Mouse (Mus musculus) heart, embryonic 14.5 days (tissue): ENCODE data around the gene Olfr509. TPM values are rescaled to one million over a fixed set of nuclear protein-coding genes. Genes with fewer than 3 reads are reported as not detected.
"Not testable (repeated sequence)": the region's sequence is repeated elsewhere in the genome, so short reads cannot be mapped to it uniquely, and the experiment has no call there.

ENCODE experiments used
- ATAC-seq: fragments of 200-750 bp; cut with Nextera tagmentation; 2 replicates; pipeline ENCODE4 v1.8.0; 2017; ENCODE audit warnings: low read depth, moderate TSS enrichment; ENCODE audit not compliant: insufficient number of reproducible peaks, insufficient read depth, low FRiP score
- H3K27ac ChIP-seq, 2 experiments: fragments of 200-500 bp in 1 of 2; fragments of 300-500 bp in 1 of 2; sonication (generic) in 1 of 2; replicated peaks in 1 of 2; 2 replicates each; pipeline ENCODE4 v1.5.1; 2012 to 2014; ENCODE audit warnings: low read depth in 2 of 2, low read length in 2 of 2, control low read depth in 1 of 2, mild to moderate bottlenecking in 1 of 2, mixed read lengths in 1 of 2; ENCODE audit not compliant: control insufficient read depth in 1 of 2, insufficient read depth in 1 of 2
- H3K27me3 ChIP-seq: fragments of 300-500 bp; sonication (generic); 2 replicates; pipeline ENCODE4 v1.6.1; 2014; ENCODE audit warnings: mild to moderate bottlenecking, low read length, control low read depth; ENCODE audit not compliant: control insufficient read depth, insufficient read depth
- H3K36me3 ChIP-seq: fragments of 300-500 bp; sonication (generic); 2 replicates; pipeline ENCODE4 v1.6.1; 2014; ENCODE audit warnings: mild to moderate bottlenecking, control low read depth, low read length, mixed read lengths; ENCODE audit not compliant: control insufficient read depth, insufficient read depth
- H3K4me1 ChIP-seq, 2 experiments: fragments of 200-500 bp in 1 of 2; fragments of 300-500 bp in 1 of 2; sonication (generic) in 1 of 2; 2 replicates each; pipeline ENCODE4 v1.6.1; 2012 to 2014; ENCODE audit warnings: low read length in 2 of 2, control low read depth in 1 of 2, mixed read lengths in 1 of 2; ENCODE audit not compliant: control insufficient read depth in 2 of 2, insufficient read depth in 2 of 2
- H3K4me2 ChIP-seq: fragments of 300-500 bp; sonication (generic); 2 replicates; pipeline ENCODE4 v1.6.1; 2014; ENCODE audit warnings: mild to moderate bottlenecking, low read length
- H3K4me3 ChIP-seq, 2 experiments: fragments of 200-500 bp in 1 of 2; fragments of 300-500 bp in 1 of 2; sonication (generic) in 1 of 2; 2 replicates each; pipeline ENCODE4 v1.5.1; 2012 to 2014; ENCODE audit warnings: low read length in 2 of 2, mild to moderate bottlenecking in 2 of 2, control low read depth in 1 of 2, low read depth in 1 of 2, moderate library complexity in 1 of 2; ENCODE audit not compliant: control insufficient read depth in 1 of 2, insufficient read depth in 1 of 2
- H3K9ac ChIP-seq: fragments of 300-500 bp; sonication (generic); 2 replicates; pipeline ENCODE4 v1.6.1; 2014; ENCODE audit warnings: mild to moderate bottlenecking, low read length
- H3K9me3 ChIP-seq: fragments of 300-500 bp; sonication (generic); 2 replicates; pipeline ENCODE4 v1.6.1; 2016; ENCODE audit warnings: low read length, control low read depth; ENCODE audit not compliant: control insufficient read depth
- WGBS: fragments of 180-500 bp; shearing (Covaris S2); extraction: QIAGEN DNeasy Blood & Tissue Kit; methylation state at CpG from one replicate; pipeline ENCODE4 v1.1.7; 2014; 5-methylcytosine and 5-hydroxymethylcytosine counted together
- polyA plus RNA-seq: library from polyadenylated mRNA; unstranded; fragments of >200 nt; fragmentation: Nextera tagmentation; extraction: Ambion mirVana; gene quantifications from 2 replicates; pipeline ENCODE4 v1.2.1, GENCODE M21; 2014

Olfr509 gene
- polyA plus RNA-seq, 1 experiment from 2014 or later: not detected

DNA sequence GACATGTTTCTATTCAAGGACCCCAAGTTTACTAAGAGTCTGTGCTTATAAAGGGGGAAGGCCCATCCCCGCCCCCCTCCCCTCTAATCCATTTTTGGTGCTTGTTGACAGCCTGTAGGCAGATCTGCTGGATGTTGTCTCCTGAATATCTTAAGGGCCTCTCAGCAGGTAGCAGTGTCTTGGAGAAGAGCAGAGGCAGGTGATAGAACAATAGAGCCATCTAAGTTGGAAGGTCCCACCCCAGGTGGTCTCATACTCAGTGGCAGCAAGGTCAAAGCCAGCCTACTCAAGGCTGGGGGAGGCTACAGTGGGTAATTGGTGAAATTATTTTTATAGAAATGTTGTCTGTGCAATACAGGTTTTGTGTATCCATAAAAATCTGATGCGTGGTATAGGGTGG is 37.6 kb downstream of the Olfr509 start:
- Histone ChIP-seq H3K27me3 (no peaks in the 10 kb centered on the region), H3K9ac (no peak overlapping the region), H3K9me3 (no peaks in the 10 kb centered on the region), H3K36me3 (no peaks in the 10 kb centered on the region), H3K27ac (no peak overlapping the region), H3K4me1 (no peaks in the 10 kb centered on the region), H3K4me2 (no peak overlapping the region), H3K4me3 (no peak overlapping the region)
- no peak for ATAC-seq
- WGBS: 68% methylated on average over 2 of the region's 2 CpGs

GRCm38 (mm10) chr7:108610487-108610886 is 41.2 kb downstream of the Olfr509 start, which contains the start of gene Olfr506:
Olfr506 (plus strand) TSS chr7:108610787.
- Histone ChIP-seq H3K9me3 (no peaks in the 10 kb centered on the region), H3K27me3 (no peaks in the 10 kb centered on the region), H3K4me2 (no peak within 1 kb of the TSS), H3K4me3 (no peak within 1 kb of the TSS), H3K4me1 (no peaks in the 10 kb centered on the region), H3K27ac (no peak within 1 kb of the TSS), H3K36me3 (no peaks in the 10 kb centered on the region), H3K9ac (no peak within 1 kb of the TSS)
- ATAC-seq: no peak

GRCm38 (mm10) chr7:108601916-108602315 is 49.8 kb downstream of the Olfr509 start:
- H3K4me3 ChIP-seq, H3K27ac ChIP-seq, H3K27me3 ChIP-seq, H3K4me1 ChIP-seq, H3K9me3 ChIP-seq, H3K4me2 ChIP-seq, H3K9ac ChIP-seq, ATAC-seq, H3K36me3 ChIP-seq: not testable (repeated sequence)
- 72% methylated on average over 3 of the region's 3 CpGs for WGBS

Other genes starting within 250 kb of the Olfr509 start
- gene Olfr497, start 231.5 kb downstream of the Olfr509 start, polyA plus RNA-seq: not detected in 2 replicates
- gene Olfr498, start 186.6 kb downstream of the Olfr509 start, polyA plus RNA-seq: not detected in 2 replicates
- gene Olfr502, start 126.8 kb downstream of the Olfr509 start, polyA plus RNA-seq: not detected in 2 replicates
- gene Olfr503, start 107.4 kb downstream of the Olfr509 start, polyA plus RNA-seq: not detected in 2 replicates
- gene Olfr504, start 86.1 kb downstream of the Olfr509 start, polyA plus RNA-seq: not detected in 2 replicates
- gene Olfr506, start 41.1 kb downstream of the Olfr509 start, polyA plus RNA-seq: not detected in 2 replicates
- not detected in 2 replicates for gene Olfr507, start 30.1 kb downstream of the Olfr509 start, polyA plus RNA-seq
- not detected in 2 replicates for gene Olfr508, start 21.9 kb downstream of the Olfr509 start, polyA plus RNA-seq
- not detected in 2 replicates for gene Olfr510, start 14.5 kb upstream of the Olfr509 start, polyA plus RNA-seq
- not detected in 2 replicates for gene Olfr512, start 61.4 kb upstream of the Olfr509 start, polyA plus RNA-seq
- not detected in 2 replicates for gene Olfr513, start 99.1 kb upstream of the Olfr509 start, polyA plus RNA-seq
- gene Olfr514, start 174.1 kb upstream of the Olfr509 start, polyA plus RNA-seq: not detected in 2 replicates
- gene Olfr516, start 198.6 kb upstream of the Olfr509 start, polyA plus RNA-seq: not detected in 2 replicates
- gene Olfr517, start 220.5 kb upstream of the Olfr509 start, polyA plus RNA-seq: not detected in 2 replicates
- not detected in 2 replicates for gene Olfr518, start 233.1 kb upstream of the Olfr509 start, polyA plus RNA-seq
- gene Olfr519, start 242.5 kb upstream of the Olfr509 start, polyA plus RNA-seq: not detected in 2 replicates